Mouse (Mus musculus) frontal cortex, postnatal 10 days (tissue): ENCODE results near the gene Fbxo3.
"Not testable (repeated sequence)": the region's sequence is repeated elsewhere in the genome, so short reads cannot be mapped to it uniquely, and the experiment has no call there.

Experiments used
- DNase-seq, 2 experiments: peaks; one replicate each; pipeline ENCODE4 v3.0.0; 2022; ENCODE audit warnings: low spot score in 2 of 2, mixed read lengths in 1 of 2

Fbxo3 gene

DNA sequence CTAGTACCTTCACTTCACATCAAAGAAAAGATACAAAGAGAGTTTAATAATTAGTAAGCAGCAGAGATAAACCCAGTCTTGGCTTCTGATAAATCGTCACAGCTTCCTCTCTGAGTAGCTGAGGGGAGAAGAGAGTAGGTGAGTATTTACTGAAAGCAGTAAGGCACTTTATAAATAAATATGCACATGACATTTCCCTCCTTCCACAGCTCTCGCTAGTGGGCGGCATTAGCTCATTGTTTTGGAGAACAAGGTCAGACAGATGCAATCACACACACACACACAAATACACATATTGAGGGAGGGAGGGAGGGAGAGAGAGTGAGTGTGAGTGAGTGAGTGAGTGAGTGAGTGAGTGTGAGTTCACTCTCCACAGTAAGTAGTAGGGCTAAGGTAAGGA lies 8.8 kb downstream of the Fbxo3 start:
- no peak for DNase-seq

DNA sequence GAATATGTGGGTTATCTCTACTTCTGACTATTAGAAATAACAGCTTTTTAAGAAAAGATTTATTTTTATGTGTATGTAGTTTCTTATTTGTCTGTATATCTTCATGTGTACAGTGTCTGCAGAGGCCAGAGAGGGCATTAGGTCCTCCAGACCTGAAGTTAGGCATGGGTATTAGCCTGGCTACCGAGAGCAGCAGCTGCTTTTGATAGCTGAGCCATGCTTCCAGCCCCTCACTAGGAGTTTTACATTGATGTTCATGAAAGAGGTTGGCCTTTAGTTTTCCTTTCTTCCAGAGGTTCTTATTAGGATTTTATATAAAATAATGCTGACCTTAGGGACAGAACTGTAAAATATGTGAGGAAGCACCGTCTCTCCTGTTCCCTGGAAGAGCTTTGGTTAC lies 10.7 kb downstream of the Fbxo3 start:
- DNase-seq = no peak

DNA sequence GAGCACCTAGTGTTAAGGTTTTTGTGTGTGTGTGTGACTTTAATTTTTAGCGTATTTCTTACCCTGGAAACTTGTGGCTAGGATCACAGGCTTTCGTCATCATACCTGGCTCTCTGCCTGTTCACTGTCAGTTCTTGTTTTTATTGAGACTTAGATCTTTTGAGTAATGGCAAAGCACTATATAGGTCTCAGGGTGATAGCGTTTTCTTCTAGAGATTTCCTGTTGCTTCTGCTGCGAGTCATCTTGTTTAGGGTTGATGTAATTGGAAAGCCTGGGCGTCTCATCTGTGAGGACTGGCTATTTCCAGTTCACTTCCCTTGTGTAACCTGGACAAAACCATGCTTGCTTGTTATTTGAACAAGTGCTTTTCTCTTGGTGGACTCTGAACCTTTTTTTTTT lies 14.1 kb downstream of the Fbxo3 start:
- no peak for DNase-seq

DNA sequence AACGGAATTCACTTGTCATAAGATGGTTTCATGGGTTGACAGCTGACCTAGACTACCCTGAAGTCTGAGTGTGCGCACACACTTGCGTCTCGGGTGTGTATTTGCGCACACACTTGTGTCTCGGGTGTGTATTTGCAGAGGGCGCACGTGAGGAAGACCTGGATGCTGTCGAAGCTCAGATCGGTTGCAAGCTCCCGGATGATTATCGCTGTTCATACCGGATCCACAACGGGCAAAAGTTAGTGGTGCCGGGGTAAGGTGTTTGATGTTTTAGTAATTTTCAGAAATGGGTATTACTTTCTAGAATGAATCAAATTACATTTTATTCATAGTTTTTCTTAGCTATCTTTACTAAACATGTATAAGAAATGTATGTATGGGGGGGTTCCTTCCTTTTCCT lies 15.2 kb downstream of the Fbxo3 start:
- DNase-seq = no peak

DNA sequence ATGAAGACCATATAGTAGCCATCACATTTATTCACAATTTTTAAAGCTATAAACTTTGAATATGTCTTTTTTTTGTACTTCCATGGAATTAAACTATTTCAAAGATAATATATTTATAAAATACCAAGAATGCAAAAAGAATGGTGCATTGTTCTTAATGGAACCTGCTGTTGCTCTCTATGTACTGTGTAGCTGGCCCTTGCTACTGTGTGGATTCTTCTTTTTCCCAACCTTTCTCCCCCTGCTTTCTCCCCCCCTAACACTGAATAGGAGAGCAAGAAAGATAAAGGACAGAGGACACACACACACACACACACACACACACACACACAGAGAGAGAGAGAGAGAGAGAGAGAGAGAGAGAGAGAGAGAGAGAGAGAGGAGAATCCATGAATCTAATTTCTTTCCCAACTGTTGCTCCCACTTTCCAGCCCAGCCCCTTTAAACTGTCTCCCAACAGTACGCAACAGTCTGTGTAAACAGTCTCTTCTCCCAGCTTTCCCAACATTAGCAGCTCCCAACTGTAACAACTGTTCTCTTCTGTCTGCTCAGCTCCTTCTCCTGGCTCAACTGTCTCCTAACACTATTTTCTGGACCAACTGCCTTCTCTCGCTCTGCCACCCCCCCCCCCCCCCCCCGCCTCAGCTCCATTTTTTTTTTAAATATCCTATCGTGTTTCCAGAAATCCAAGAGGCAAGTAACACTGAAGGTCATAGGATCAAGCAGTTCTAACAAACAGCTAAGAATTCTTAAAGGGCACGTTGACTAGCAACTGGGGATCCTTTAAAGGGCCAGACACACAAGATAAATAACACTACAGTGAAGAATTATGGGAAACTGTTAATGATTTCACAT lies 16.3 kb downstream of the Fbxo3 start:
- DNase-seq = no peak

DNA sequence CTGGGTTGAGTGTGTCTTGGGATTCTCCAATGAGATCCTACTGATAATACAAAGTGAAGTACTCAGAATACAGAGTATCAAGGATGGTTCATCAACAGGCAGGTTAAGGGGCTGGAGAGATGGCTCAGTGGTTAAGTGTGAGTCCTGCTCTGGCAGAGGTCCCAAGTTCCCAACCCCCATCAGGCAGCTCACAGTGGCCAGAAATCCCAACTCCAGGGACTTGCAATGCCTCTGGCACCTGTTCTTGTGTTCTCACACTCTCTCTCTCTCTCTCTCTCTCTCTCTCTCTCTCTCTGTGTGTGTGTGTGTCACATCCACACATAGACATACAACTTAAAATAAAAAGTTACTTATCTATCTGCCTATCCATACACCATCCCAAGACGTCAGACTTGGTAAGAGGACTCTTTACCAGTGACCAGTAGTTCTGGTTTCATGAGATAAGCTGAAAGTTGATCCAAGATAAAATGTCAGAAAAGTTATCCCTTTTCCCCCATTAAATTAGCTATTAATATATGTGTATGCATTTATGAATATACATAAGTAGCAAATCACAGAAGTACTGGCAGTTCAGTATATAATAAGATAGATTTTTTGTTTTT lies 17.1 kb downstream of the Fbxo3 start:
- no peak for DNase-seq

DNA sequence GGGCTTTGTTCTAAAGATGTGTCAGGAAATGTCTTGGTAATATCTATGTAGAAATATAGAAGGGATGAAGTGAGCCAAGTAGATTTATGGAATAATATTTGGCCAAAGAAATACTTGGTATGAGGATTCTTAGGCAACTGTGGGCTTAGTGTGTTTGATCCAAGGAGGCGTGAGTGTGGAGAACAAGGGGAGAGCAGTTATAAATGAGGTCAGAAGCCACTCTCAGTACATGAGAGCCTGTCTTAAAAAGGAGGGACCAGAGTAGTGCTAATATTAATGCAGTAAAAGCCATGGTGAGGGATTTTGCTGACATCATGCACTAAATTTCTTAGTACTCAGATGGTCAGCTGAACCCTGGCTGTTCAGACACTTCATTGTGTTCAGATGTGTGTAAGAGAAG lies 30.9 kb downstream of the Fbxo3 start:
- DNase-seq = no peak

DNA sequence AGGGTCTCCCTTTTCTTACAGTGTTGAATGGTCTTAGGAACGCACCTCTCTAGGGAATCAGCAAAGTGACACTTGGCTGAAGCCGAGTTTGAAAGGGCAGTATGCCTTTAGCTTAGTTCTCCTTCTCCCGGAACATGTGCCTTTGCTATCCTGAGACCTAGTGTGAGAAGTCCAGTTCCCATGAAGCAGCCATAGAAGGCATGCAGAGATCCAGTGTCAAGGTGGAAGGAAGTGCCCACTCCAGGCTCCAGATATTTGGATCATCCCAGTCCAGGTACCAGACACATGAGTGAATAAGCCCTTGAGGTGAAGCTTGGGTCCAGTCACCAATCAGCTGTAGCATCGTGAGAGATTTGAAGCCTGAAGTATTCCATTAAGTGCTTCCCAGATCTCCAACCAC lies 31.4 kb downstream of the Fbxo3 start:
- no peak for DNase-seq

DNA sequence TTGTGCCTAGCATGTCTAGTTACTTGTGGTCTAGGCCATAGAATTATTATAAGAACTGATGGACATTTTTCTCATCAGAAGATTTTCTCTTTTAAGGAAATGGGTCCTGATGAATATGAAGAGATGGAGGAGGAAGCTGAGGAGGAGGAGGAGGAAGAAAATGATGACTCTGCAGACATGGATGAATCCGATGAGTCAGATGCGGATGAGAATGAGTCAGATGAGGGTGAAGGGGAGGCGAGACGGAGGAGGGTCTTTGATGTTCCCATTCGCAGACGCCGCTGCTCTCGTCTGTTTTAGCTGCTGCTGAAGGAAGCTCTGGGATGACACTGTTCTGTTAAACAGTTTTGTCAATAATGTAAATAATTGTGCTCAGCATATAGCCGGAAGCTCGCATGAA lies 32.3 kb downstream of the Fbxo3 start:
- DNase-seq = no peak

DNA sequence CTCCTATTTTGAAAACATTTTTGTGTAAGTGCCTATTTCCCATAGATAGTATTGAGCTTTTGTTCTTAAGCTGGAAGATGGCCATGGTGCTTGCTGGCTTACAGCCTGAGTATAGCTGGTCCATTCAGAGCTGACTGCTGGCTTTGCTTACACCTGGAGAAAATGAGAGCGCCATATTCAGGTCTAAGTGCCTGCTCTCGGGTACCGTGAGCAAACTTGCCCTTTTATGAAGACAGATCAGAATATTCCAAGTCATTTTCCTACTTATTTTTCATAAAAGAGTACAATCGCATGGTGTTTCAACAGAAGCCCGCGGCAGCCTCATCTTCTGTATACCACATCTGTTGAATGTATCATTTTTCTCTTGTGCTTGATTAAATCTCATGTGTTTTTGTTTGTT lies 33.5 kb downstream of the Fbxo3 start:
- no peak for DNase-seq

DNA sequence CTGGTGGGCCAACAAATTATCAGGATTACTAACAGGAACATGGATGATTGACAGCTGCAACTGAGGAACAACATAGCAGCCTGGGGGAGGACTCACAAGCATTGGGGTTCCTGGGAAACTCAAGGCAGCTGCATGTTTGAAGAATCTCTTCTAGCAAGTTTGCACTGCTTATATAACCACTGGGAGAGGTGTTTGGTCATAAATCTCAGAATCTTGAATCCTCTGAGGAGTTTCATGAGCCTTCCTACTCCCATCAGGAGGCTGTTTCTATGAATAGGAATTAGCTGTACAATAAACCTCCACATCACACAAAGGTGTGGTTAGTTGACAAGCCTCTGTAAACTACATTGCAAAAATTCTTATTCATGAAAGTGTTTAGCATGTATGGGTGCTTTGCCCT lies 35.1 kb downstream of the Fbxo3 start:
- DNase-seq = no peak

DNA sequence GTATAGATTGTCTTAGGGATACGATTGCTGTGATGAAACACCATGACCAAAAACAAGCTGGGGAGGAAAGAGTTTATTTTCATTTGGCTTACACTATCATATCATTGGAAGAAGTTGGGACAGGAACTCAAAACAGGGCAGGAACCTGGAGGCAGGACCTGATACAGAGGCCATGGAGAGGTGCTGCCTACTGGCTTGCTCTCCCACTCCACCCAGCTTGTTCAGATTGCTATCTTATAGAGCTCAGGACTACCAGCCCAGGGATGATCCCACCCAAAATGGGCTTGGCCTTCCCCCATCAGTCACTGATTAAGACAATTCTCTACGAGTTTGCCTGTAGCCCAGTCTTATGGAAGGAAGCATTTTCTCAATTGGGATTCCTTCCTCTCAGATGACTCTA lies 36.6 kb downstream of the Fbxo3 start:
- no peak for DNase-seq

DNA sequence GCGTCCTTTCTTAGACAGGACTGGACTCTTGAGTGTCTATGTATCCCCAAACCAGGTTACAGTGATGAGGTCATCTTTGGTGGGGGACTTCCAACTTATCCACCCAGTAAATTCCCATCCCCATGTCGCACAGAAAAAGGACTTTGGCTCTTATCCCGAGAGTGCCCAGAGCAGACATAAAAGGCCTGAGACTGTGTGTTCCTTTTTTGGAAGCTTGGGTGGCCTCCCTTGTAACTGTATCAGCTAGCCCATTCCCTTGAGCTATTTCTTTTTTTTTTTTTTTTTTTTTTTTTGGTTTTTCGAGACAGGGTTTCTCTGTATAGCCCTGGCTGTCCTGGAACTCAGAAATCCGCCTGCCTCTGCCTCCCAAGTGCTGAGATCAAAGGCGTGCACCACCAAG lies 38.0 kb downstream of the Fbxo3 start, which contains the start of gene Gm10912:
Gm10912 (plus strand) TSS at position 301 of the 400 bp plus-strand sequence.
- DNase-seq = not testable (repeated sequence)

DNA sequence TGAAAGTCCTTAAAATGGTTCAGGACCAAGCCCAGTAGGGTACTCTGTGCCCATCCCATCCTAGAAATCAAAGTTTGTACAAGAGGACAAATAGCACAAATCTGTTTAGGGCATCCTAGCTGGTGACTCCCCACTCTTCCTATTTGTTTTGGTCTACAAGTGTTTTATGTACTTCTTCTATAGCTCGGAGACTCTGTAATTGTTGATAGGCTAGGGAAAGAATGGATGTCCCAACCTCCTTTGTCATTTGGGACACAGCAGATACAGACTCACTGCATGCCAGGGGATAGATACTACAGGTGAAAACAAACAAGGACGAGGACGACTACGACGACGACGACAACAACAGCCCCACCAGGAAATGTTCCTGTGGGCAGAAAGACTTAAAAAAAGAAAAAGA lies 40.9 kb downstream of the Fbxo3 start, which contains the start of gene Gm10799:
Gm10799 (minus strand) TSS at position 101 of the 400 bp plus-strand sequence.
- DNase-seq = not testable (repeated sequence)

DNA sequence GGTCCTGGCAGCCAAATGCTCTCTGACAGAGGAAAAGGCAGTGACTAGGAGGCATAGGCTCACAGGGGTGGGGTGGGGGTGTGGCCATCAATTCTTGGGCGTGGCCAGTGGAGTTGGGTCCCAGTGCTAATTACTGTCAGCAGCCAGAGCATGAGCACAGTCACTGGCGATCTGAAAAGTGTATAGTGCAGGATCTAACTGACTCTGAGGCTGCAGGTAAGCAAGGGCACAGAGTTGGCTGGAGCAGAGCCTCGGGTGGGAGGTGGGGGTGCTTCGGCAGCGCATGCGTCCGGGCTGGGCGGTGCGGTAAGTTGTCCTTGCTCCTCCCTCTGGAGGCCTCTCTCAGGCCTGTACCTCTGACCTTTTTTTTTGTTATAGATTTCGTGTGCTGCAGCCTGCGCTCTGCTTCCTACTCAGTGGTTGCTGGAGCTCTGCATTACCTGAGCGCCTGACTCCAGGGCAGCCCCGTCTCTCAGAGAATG lies 42.2 kb downstream of the Fbxo3 start, which contains the start of gene Cd59b:
Cd59b (plus strand) TSS at position 146 of the 482 bp plus-strand sequence.
- DNase-seq = no peak

DNA sequence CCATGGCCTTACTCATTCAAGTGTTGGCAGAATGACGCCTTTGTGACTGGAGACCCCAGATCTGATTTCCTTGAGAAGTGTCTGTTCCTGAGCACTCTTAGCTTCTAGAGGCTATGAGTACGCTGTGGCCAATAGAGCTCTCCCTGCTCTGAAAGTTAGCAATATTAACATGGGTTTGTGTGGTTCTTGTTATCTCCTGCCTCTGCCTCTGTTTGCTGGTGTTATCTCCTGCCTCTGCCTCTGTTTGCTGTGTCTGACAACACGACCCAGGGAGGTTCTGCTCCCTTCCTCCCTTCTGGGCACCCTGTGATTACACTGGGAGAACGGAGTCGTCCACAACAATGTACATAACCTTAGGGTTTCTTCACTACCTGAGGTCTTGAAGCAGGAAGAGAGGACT lies 50.8 kb downstream of the Fbxo3 start:
- DNase-seq = not testable (repeated sequence)

DNA sequence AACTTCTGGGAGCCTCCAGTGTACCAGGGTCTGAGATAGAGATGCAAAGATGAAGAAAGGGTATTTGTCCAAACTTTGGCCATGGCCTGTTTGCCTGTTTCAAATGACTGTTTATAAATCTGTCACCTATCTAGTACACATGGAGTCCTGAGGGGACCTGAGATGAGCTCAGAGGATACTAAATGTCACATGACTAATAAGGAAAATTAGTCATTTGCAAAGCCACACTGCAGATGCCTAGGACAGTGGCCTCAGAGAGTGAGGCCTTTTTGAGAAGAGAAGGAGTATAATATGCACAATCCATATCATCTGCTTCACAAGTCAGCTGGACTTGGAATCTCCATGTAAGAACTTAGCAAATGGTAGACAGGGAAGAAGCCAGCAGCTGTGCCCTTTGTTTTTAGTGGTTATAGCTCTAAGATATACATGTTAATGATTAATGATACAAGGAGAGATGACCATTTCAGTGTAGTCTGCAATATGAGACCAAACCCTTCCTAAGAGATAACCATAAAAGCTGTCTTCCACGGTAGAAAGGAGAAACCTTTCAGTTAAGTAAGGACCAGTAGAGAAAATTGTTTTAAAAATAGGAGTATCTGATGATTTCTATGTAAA lies 54.0 kb downstream of the Fbxo3 start:
- DNase-seq = not testable (repeated sequence)

DNA sequence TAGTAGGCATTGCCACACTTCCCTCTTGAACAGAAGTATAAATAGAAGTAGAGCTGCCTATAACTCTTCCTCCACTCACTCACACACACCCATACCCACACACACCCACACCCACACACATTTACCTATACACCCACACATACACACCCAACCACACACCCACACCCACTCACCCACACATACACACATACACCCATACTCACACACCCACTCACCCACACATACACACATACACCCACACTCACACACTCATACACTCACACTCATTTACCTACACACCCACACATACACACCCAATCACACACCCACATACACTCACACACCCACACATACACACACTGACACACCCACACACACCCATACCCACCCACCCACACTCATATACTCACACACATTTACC lies 55.0 kb downstream of the Fbxo3 start:
- DNase-seq = no peak

DNA sequence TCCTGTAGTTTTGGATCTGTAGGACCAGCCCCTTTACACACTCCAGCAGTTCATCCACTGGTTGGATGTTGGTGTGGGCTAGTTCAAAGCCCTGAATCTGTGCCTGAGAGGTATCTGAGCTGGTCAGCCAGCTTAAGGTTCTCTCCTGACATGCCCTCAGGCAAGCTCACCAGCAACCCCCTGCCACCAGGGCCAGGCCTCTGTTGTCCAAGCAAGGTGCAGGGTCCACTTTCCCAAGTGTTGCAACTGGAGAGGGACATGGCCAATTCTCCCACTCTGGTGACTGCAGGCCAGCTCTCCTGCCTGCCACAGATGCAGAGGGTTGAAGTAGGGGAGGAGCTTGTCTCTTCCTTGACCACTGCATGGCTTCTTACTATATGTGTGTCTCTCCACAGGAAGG lies 56.5 kb downstream of the Fbxo3 start:
- not testable (repeated sequence) for DNase-seq

DNA sequence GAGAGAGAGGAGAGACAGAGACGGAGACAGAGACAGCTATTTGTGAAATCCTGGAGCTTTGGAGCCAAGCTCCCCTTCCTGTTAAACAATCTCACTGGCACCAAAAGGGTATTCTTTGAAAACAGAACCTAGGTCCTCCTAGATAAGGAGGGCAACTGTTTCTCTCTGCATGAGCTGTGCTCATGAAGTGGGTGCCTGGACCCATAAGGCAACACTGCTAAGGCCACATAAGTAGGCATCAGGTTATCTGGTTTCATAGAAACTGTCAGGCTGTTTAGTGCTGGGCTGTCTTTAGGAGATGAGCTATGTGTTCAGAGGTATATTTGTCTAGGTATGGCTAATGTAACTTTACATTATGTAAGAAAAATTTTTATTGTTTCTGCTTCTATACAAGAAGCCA lies 60.0 kb downstream of the Fbxo3 start:
- DNase-seq = not testable (repeated sequence)

DNA sequence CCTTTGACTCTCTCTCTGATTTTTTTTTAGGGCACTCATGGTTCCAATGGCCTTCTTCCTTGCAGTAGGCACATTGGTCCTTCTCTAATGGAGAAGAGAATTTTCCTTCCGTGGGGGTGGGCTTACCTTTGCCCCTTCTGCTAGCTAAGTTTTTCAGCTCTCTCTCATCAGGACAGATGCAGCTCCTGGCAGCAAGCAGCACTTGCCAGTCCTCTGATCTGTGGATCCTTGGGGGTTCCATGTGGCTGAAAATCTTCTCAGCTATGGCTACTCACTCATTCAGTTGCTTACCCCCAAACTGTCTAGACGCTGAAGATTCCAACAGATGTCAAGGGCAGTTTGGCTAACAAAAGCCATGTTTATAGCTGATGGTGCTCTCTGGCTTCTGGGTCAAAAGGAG lies 65.8 kb downstream of the Fbxo3 start:
- no peak for DNase-seq

DNA sequence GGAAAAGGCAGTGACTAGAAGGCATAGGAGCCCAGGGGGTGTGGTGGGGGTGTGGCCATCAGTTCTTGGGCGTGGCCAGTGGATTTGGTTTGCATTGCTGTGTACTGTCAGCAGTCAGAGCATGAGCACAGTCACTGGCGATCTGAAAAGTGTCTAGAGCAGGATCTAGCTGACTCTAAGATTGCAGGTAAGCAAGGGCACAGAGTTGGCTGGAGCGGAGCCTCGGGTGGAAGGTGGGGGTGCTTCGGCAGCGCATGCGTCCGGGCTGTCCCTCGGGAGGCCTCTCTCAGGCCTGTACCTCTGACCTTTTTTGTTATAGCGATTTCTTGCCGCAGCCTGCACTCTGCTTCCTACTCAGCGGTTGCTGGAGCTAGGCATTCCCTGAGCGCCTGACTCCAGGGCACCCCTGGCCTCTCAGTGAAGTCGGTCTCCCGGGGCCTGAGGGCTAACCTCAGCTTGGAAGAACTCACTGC lies 68.3 kb downstream of the Fbxo3 start, which contains the start of gene Cd59a:
Cd59a (plus strand) TSS at position 61 of the 473 bp plus-strand sequence.
- DNase-seq = peak; percentile 18 to 35
